Mouse (Mus musculus): ENCODE measurements around the gene Ldhd.

DNA sequence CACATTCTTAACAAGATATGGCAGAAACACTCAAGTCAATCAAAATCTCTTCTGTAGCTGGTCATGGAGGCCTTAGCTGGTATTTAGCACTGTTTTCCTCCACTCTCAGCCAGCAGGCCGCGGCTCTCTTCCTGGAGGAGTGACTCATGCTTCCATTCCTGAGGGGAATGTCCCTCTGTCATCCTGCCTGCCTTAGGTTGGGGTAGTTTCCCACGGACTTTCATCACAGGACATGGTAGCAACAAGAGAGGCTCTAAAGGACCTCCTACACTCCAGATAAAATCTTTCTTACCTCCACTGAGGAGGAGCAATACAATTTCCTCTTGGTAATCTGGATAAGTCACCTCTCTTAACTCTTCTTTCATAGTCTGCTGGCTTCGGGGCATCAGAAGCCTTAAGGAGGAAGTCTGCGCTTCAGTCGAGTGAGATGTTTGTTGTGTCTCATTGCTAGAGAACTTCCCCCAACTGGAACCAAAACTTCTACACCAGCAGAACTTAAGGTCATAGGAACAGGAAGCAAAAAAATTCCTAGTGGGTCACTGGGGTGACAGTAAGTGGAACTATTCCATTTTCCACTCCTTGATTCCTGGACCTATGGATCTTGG is 28.7 kb upstream of the Ldhd start:
- no peak for TF ChIP-seq POLR2A (IDR thresholded peaks at IDR 0.05; ENCODE audit: borderline replicate concordance, extremely low read depth, low read depth, low read length)
- TF ChIP-seq CTCF (IDR thresholded peaks at IDR 0.05; ENCODE audit: insufficient read depth, low read length), result no peak

Measured in lung, adult 2 months (tissue).